ENCODE assay signal across 22 mouse cellular contexts in genomic region chr15:20902568-20902967, GRCm38 (mm10).
DNase-seq lines count a peak whose midpoint lies in the region; ATAC-seq and TF ChIP-seq lines count a peak whose summit lies in the region.
"Had no signal": no experiment of that assay in that cellular context is flagged by ENCODE, and none has a peak within 500 bp of the region (broad histone marks: within the 10 kb centered on the region; RNA-seq: fewer than 3 reads in every experiment).

No protein-coding gene starts in this region.

- no peaks in the 10 kb centered on the region for H3K4me1 ChIP-seq in hindbrain, embryonic 14.5 days (replicated peaks; ENCODE audit: control insufficient read depth, insufficient read depth, low read length)
- H3K4me1 ChIP-seq in hindbrain, embryonic 10.5 days (replicated peaks), result no peaks in the 10 kb centered on the region
- H3K4me1 ChIP-seq in heart, postnatal 0 days (ENCODE audit: control insufficient read depth, insufficient read depth), result peaks cover 3% of the 10 kb centered on the region
- H3K4me1 ChIP-seq: embryonic facial prominence, embryonic 13.5 days; forebrain, embryonic 15.5 days; hindbrain, embryonic 13.5 days; intestine, embryonic 15.5 days; limb, embryonic 13.5 days; liver, embryonic 13.5 days; midbrain, embryonic 12.5 days; neural tube, embryonic 12.5 days had no signal

- TF ChIP-seq CTCF in heart, postnatal 0 days (IDR thresholded peaks at IDR 0.05; ENCODE audit: low read depth), result no peak

- no peak overlapping the region for H3K4me2 ChIP-seq in hindbrain, embryonic 14.5 days (replicated peaks)
- no peak overlapping the region; the same call in 1 of the 2 replicates for H3K4me2 ChIP-seq in heart, postnatal 0 days (ENCODE audit: low read depth, low read length)
- H3K4me2 ChIP-seq: embryonic facial prominence, embryonic 13.5 days; forebrain, embryonic 15.5 days; hindbrain, embryonic 13.5 days; intestine, embryonic 15.5 days; limb, embryonic 13.5 days; liver, embryonic 13.5 days; midbrain, embryonic 12.5 days; neural tube, embryonic 12.5 days had no signal

- intact Hi-C loops in heart, postnatal 25 days (cut with DNase I), result no loop called here

- no peak overlapping the region for H3K4me3 ChIP-seq in hindbrain, embryonic 14.5 days (replicated peaks; ENCODE audit: low read length)
- H3K4me3 ChIP-seq in hindbrain, embryonic 10.5 days, result no peak overlapping the region
- no peak overlapping the region for H3K4me3 ChIP-seq in heart, postnatal 0 days (ENCODE audit: low read depth, low read length)
- H3K4me3 ChIP-seq: embryonic facial prominence, embryonic 13.5 days; forebrain, embryonic 15.5 days; hindbrain, embryonic 13.5 days; intestine, embryonic 15.5 days; limb, embryonic 13.5 days; liver, embryonic 13.5 days; midbrain, embryonic 12.5 days; neural tube, embryonic 12.5 days had no signal

- no peaks in the 10 kb centered on the region for H3K36me3 ChIP-seq in hindbrain, embryonic 14.5 days (replicated peaks; ENCODE audit: control insufficient read depth, insufficient read depth)
- no peaks in the 10 kb centered on the region for H3K36me3 ChIP-seq in hindbrain, embryonic 10.5 days
- no peaks in the 10 kb centered on the region for H3K36me3 ChIP-seq in heart, postnatal 0 days (replicated peaks; ENCODE audit: control insufficient read depth, insufficient read depth, low read length)
- H3K36me3 ChIP-seq: embryonic facial prominence, embryonic 13.5 days; forebrain, embryonic 15.5 days; hindbrain, embryonic 13.5 days; intestine, embryonic 15.5 days; limb, embryonic 13.5 days; liver, embryonic 13.5 days; midbrain, embryonic 12.5 days; neural tube, embryonic 12.5 days had no signal

- 73% methylated on average over 3 of the region's 3 CpGs for WGBS in hindbrain, embryonic 14.5 days
- 84% methylated on average over 3 of the region's 3 CpGs for WGBS in hindbrain, embryonic 10.5 days
- 23% methylated on average over 3 of the region's 3 CpGs for WGBS in heart, postnatal 0 days

- peak; percentile 26 to 38 for DNase-seq in heart, adult 18-20 months
- DNase-seq in heart, postnatal 25 days (ENCODE audit: low spot score), result no peak
- DNase-seq in hindbrain, embryonic 14.5 days (ENCODE audit: low spot score), result peak; percentile 24
- no peak for DNase-seq in hindbrain, embryonic 10.5 days (ENCODE audit: low spot score)
- peak; percentile 7 for DNase-seq in 3T3-L1 (ENCODE audit: low read depth, low spot score)
- DNase-seq in heart, postnatal 0 days (ENCODE audit: low spot score), result peak; percentile 81
- DNase-seq in gastrocnemius, postnatal 4 days (ENCODE audit: low spot score in 2 of 2), result no peak
- DNase-seq in cerebellum, postnatal 4 days (ENCODE audit: low spot score in 2 of 2), result no peak
- DNase-seq: cerebellum, adult 9-11 months; gastrocnemius, postnatal 25 days; kidney, postnatal 4 days; liver, embryonic 13.5 days; lung, postnatal 10 days; thymus, adult 18-20 months had no signal

- TF ChIP-seq EP300 in heart, postnatal 0 days (IDR thresholded peaks at IDR 0.05; ENCODE audit: low read depth), result peak; percentile 39; the same call in 1 of the 2 replicates

- H3K9me3 ChIP-seq in hindbrain, embryonic 14.5 days (ENCODE audit: control insufficient read depth, low read length), result no peaks in the 10 kb centered on the region
- no peaks in the 10 kb centered on the region for H3K9me3 ChIP-seq in hindbrain, embryonic 10.5 days
- no peaks in the 10 kb centered on the region for H3K9me3 ChIP-seq in heart, postnatal 0 days (replicated peaks; ENCODE audit: control insufficient read depth, low read length)
- H3K9me3 ChIP-seq: embryonic facial prominence, embryonic 13.5 days; forebrain, embryonic 15.5 days; hindbrain, embryonic 13.5 days; intestine, embryonic 15.5 days; limb, embryonic 13.5 days; liver, embryonic 13.5 days; midbrain, embryonic 12.5 days; neural tube, embryonic 12.5 days had no signal

- ATAC-seq in hindbrain, embryonic 14.5 days (ENCODE audit: low FRiP score), result no peak
- peak; percentile 91 for ATAC-seq in heart, postnatal 0 days (ENCODE audit: insufficient read depth, low read depth)
- ATAC-seq: forebrain, embryonic 15.5 days; intestine, embryonic 15.5 days had no signal

- H3K9ac ChIP-seq in hindbrain, embryonic 14.5 days, result no peak overlapping the region
- H3K9ac ChIP-seq in heart, postnatal 0 days (replicated peaks; ENCODE audit: low read depth, low read length), result no peak overlapping the region
- H3K9ac ChIP-seq: embryonic facial prominence, embryonic 13.5 days; forebrain, embryonic 15.5 days; hindbrain, embryonic 13.5 days; intestine, embryonic 15.5 days; limb, embryonic 13.5 days; liver, embryonic 13.5 days; midbrain, embryonic 12.5 days; neural tube, embryonic 12.5 days had no signal

- no peak overlapping the region for H3K27ac ChIP-seq in hindbrain, embryonic 14.5 days
- H3K27ac ChIP-seq in hindbrain, embryonic 10.5 days, result no peak overlapping the region
- H3K27ac ChIP-seq in heart, postnatal 0 days (ENCODE audit: low read depth), result no peak overlapping the region; the same call in 1 of the 2 replicates
- H3K27ac ChIP-seq: embryonic facial prominence, embryonic 13.5 days; forebrain, embryonic 15.5 days; hindbrain, embryonic 13.5 days; intestine, embryonic 15.5 days; limb, embryonic 13.5 days; liver, embryonic 13.5 days; midbrain, embryonic 12.5 days; neural tube, embryonic 12.5 days had no signal

- H3K27me3 ChIP-seq in hindbrain, embryonic 14.5 days (ENCODE audit: control insufficient read depth, insufficient read depth, low read length), result no peaks in the 10 kb centered on the region
- H3K27me3 ChIP-seq in hindbrain, embryonic 10.5 days (ENCODE audit: insufficient read depth, poor library complexity, severe bottlenecking), result no peaks in the 10 kb centered on the region
- no peaks in the 10 kb centered on the region for H3K27me3 ChIP-seq in heart, postnatal 0 days (ENCODE audit: control insufficient read depth, insufficient read depth, low read length)
- H3K27me3 ChIP-seq: CH12.LX; embryonic facial prominence, embryonic 13.5 days; forebrain, embryonic 15.5 days; hindbrain, embryonic 13.5 days; intestine, embryonic 15.5 days; limb, embryonic 13.5 days; liver, embryonic 13.5 days; midbrain, embryonic 12.5 days; neural tube, embryonic 12.5 days had no signal

Comparison
In these comparisons a context has a peak if more than half of its experiments do, and no peak if none do; other contexts are left out.
1. DNase-seq: peak in heart, adult 18-20 months (2 of 2), hindbrain, embryonic 14.5 days (single experiment), 3T3-L1 (single experiment) and heart, postnatal 0 days (single experiment); none in heart, postnatal 25 days (single experiment), hindbrain, embryonic 10.5 days (single experiment), gastrocnemius, postnatal 4 days (0 of 2) and cerebellum, postnatal 4 days (0 of 2).